Mouse (Mus musculus) E14TG2a.4 (cell line): ENCODE results near the gene Kantr.
"Not testable (repeated sequence)": the region's sequence is repeated elsewhere in the genome, so short reads cannot be mapped to it uniquely, and the experiment has no call there.

Source experiments
- CTCF ChIP-seq: conservative IDR thresholded peaks from 2 replicates; pipeline ENCODE4 v1.5.1; 2014; ENCODE audit warnings: low read length
- NANOG ChIP-seq: IDR thresholded peaks from 2 replicates; pipeline ENCODE4 v1.6.1; 2014; ENCODE audit warnings: borderline replicate concordance, low read length, mixed read lengths
- POU5F1 ChIP-seq: IDR thresholded peaks from 2 replicates; pipeline ENCODE4 v1.6.1; 2014; ENCODE audit warnings: low read length, borderline replicate concordance

- not testable (repeated sequence) for TF ChIP-seq CTCF, POU5F1, NANOG
These were observed 2.1 kb upstream of the Kantr start for GRCm38 (mm10) chrX:152329400-152329799.
